Mouse (Mus musculus) cerebellum, adult 2 months (tissue): Measurements from ENCODE around the gene Spo11.

Experiments used
- CTCF ChIP-seq: fragments of 200-500 bp; IDR thresholded peaks from 2 replicates; pipeline ENCODE4 v1.5.1; 2011; ENCODE audit warnings: low read depth, mild to moderate bottlenecking, control low read depth, low read length, moderate library complexity, borderline replicate concordance; ENCODE audit not compliant: insufficient read depth
- POLR2A ChIP-seq: fragments of 200-500 bp; IDR thresholded peaks from 2 replicates; pipeline ENCODE4 v1.6.1; 2011; ENCODE audit warnings: low read length, control low read depth, borderline replicate concordance; ENCODE audit not compliant: insufficient read depth

DNA sequence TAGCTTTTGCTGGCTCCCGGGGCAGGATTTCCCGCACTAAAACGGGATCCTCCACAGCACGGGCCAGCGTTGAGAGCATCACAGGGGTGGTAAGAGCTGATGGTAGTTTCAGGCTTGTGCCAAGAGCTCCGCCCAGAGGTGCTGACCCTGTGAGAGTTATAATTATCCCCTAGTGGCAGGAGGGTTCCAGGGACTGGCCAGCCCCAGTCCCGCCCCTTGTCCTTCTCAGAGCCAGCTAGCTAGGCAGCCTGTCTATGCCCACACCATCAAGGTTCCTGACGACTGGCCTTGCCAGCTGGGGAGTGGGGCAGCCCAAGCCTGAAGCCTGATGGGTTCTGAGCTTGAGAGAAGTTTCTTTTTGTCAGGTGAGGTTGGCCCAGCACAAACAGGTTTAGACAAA lies 41.1 kb downstream of the Spo11 start:
- TF ChIP-seq CTCF (no peak), POLR2A (no peak)
